Mouse (Mus musculus) erythroblast, embryonic 14.5 days (primary cell): Measurements from ENCODE around the gene Scand1. TPM values are rescaled to one million over a fixed set of nuclear protein-coding genes. Genes with fewer than 3 reads are reported as not detected.

ENCODE experiments used
- H3K27me3 ChIP-seq: 2 replicates; pipeline ENCODE4 v1.6.1; 2012; ENCODE audit warnings: inconsistent platforms; ENCODE audit not compliant: control insufficient read depth
- H3K36me3 ChIP-seq: 2 replicates; pipeline ENCODE4 v1.6.1; 2012; ENCODE audit warnings: mild to moderate bottlenecking, inconsistent platforms; ENCODE audit not compliant: control insufficient read depth
- H3K4me1 ChIP-seq: 2 replicates; pipeline ENCODE4 v1.6.1; 2012; ENCODE audit warnings: inconsistent platforms; ENCODE audit not compliant: control insufficient read depth
- H3K4me3 ChIP-seq: replicated peaks from 2 replicates; pipeline ENCODE3; 2012; ENCODE audit warnings: moderate library complexity, mild to moderate bottlenecking, inconsistent platforms
- H3K9me3 ChIP-seq: 2 replicates; pipeline ENCODE4 v1.6.1; 2012; ENCODE audit warnings: low read length, inconsistent platforms, mixed read lengths; ENCODE audit not compliant: control insufficient read depth
- GATA1 ChIP-seq: IDR thresholded peaks from 2 replicates; pipeline ENCODE4 v1.6.1; 2012; ENCODE audit warnings: low read length, inconsistent platforms, mixed read lengths
- TAL1 ChIP-seq: IDR thresholded peaks from 3 replicates; pipeline ENCODE4 v1.6.1; 2012; ENCODE audit warnings: low read length, inconsistent platforms, mixed read lengths
- polyA plus RNA-seq: library from polyadenylated mRNA; stranded (reverse); fragments of >175 nt; gene quantifications from 2 replicates; pipeline ENCODE4 v1.2.3, GENCODE M21; 2012

The Scand1 gene
- polyA plus RNA-seq, 1 experiment: 101 TPM

- peak overlapping the region; percentile 88 for H3K4me3 ChIP-seq
- peaks cover 25% of the 10 kb centered on the region for H3K4me1 ChIP-seq
- peaks cover 4% of the 10 kb centered on the region; the same call in 1 of the 2 replicates for H3K9me3 ChIP-seq
- H3K27me3 ChIP-seq: no peaks in the 10 kb centered on the region
- TF ChIP-seq GATA1 (0 out of 2 replicates have a peak, but pooled peaks have one; percentile 35), TAL1 (no peak)
- peaks cover 17% of the 10 kb centered on the region for H3K36me3 ChIP-seq
These were observed 1.1 kb downstream of the Scand1 start for GRCm38 (mm10) chr2:156311441-156311840.

DNA sequence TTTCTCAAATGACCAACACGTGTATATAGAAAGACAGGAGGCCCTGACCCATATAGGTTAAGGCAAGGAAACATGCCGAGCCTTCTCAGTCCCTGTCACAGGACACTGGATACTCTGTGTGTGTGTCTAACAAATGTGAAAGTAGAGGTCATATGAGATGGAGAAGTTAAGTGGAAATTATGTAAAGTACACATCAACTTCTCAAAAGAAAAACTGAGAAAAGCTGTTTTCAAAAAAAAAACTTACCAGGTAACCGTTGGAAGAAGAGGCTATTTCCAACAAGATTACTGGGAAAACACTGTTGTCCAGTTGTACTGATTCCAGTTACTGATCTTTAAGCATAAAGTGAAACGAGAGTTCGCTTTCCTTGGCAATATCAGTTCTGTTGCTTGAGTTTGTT is 1.6 kb downstream of the Scand1 start:
- Histone ChIP-seq H3K9me3 (peaks cover 4% of the 10 kb centered on the region; the same call in 1 of the 2 replicates), H3K36me3 (peaks cover 19% of the 10 kb centered on the region), H3K4me1 (peaks cover 25% of the 10 kb centered on the region), H3K27me3 (no peaks in the 10 kb centered on the region), H3K4me3 (no peak overlapping the region)
- no peak for TF ChIP-seq GATA1
- no peak for TF ChIP-seq TAL1

- TF ChIP-seq GATA1: no peak
- TF ChIP-seq TAL1: no peak
- H3K27me3 ChIP-seq: no peaks in the 10 kb centered on the region
- peaks cover 25% of the 10 kb centered on the region for H3K4me1 ChIP-seq
- peaks cover 24% of the 10 kb centered on the region for H3K36me3 ChIP-seq
- H3K4me3 ChIP-seq: no peak overlapping the region
- H3K9me3 ChIP-seq: peaks cover 4% of the 10 kb centered on the region; the same call in 1 of the 2 replicates
These were observed 2.0 kb downstream of the Scand1 start for GRCm38 (mm10) chr2:156310455-156310854.

- H3K4me1 ChIP-seq: peaks cover 25% of the 10 kb centered on the region
- no peak for TF ChIP-seq GATA1
- no peak for TF ChIP-seq TAL1
- H3K36me3 ChIP-seq: peaks cover 28% of the 10 kb centered on the region
These were observed 2.6 kb downstream of the Scand1 start for GRCm38 (mm10) chr2:156309948-156310347.

DNA sequence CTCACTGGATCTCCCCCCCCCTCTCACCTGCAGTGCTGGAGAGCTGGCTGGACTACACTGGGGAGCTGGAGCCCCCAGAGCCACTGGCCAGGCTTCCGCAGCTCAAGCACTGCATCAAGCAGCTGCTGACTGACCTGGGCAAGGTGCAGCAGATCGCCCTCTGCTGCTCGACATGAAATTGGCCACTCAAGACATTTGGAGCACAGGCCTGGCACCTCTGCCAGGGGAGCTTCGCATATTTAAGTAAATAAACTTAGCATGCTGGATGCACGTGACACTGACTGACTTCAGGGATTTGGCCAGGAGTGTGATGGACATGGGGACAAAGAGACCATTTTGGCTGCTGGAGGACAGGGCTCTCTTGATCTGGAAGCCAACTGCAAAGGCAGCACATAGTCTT is 5.2 kb downstream of the Scand1 start:
- H3K4me1 ChIP-seq: peaks cover 20% of the 10 kb centered on the region
- H3K27me3 ChIP-seq: no peaks in the 10 kb centered on the region
- H3K36me3 ChIP-seq: peaks cover 50% of the 10 kb centered on the region
- H3K9me3 ChIP-seq: no peaks in the 10 kb centered on the region
- TF ChIP-seq TAL1 (no peak), GATA1 (no peak)
- no peak overlapping the region for H3K4me3 ChIP-seq

More at GRCm38 (mm10) chr2:156309948-156310347, 2.6 kb downstream of the Scand1 start:
- Histone ChIP-seq H3K9me3 (peaks cover 4% of the 10 kb centered on the region; the same call in 1 of the 2 replicates), H3K4me3 (no peak overlapping the region), H3K27me3 (no peaks in the 10 kb centered on the region)

DNA sequence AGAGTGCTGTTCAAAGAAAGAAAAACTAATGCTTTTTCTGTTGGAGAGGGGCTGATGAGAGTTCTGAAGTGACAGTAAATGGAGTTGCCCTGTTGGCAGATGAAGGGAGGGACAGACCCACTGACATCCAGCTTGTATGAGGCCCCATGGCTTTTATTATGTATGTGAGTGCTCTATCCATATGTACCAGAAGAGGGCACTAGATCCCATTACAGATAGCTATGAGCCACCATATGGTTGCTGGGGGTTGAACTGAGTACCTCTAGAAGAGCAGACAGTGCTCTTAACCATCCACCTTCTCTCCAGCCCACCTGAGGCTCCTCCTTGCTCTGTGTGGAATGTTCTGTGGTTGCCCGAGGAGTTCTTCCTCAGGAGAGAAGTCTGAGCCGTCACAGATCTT is 6.7 kb downstream of the Scand1 start:
- H3K27me3 ChIP-seq: no peaks in the 10 kb centered on the region
- peaks cover 13% of the 10 kb centered on the region for H3K4me1 ChIP-seq
- TF ChIP-seq GATA1: no peak
- no peak for TF ChIP-seq TAL1
- no peak overlapping the region for H3K4me3 ChIP-seq
- H3K9me3 ChIP-seq: no peaks in the 10 kb centered on the region
- peaks cover 56% of the 10 kb centered on the region for H3K36me3 ChIP-seq

GRCm38 (mm10) chr2:156304351-156304750 is 8.2 kb downstream of the Scand1 start:
- no peaks in the 10 kb centered on the region for H3K9me3 ChIP-seq
- H3K27me3 ChIP-seq: no peaks in the 10 kb centered on the region
- H3K36me3 ChIP-seq: peaks cover 65% of the 10 kb centered on the region
- TF ChIP-seq TAL1: no peak
- no peak for TF ChIP-seq GATA1
- no peak overlapping the region for H3K4me3 ChIP-seq
- H3K4me1 ChIP-seq: peaks cover 13% of the 10 kb centered on the region

DNA sequence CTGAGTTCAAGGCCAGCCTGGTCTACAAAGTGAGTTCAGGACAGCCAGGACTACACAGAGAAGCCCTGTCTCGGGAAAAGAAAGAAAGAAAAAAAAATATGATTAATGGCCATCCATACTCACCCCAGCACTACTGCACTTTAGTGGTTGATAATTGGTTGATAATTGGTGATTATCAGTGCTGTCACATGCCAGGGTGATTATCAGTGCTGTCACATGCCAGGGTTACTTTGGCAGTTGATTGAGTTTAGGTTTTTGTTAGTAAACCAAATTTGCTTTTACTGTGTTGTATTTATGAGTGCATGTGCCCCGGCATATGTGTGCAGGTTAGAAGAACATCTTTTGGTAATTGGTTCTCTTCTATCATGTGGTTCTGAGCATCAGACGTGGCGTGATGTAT is 10.4 kb downstream of the Scand1 start:
- Histone ChIP-seq H3K36me3 (peaks cover 75% of the 10 kb centered on the region), H3K27me3 (no peaks in the 10 kb centered on the region), H3K4me1 (peaks cover 13% of the 10 kb centered on the region), H3K9me3 (no peaks in the 10 kb centered on the region), H3K4me3 (no peak overlapping the region)
- no peak for TF ChIP-seq TAL1
- TF ChIP-seq GATA1: no peak

GRCm38 (mm10) chr2:156298458-156298857 is 14.0 kb downstream of the Scand1 start:
- TF ChIP-seq GATA1 (no peak), TAL1 (no peak)
- H3K4me1 ChIP-seq: peaks cover 13% of the 10 kb centered on the region
- peaks cover 77% of the 10 kb centered on the region for H3K36me3 ChIP-seq
- H3K27me3 ChIP-seq: no peaks in the 10 kb centered on the region
- no peaks in the 10 kb centered on the region for H3K9me3 ChIP-seq
- H3K4me3 ChIP-seq: no peak overlapping the region

- TF ChIP-seq TAL1 (no peak), GATA1 (no peak)
- H3K9me3 ChIP-seq: no peaks in the 10 kb centered on the region
- no peaks in the 10 kb centered on the region for H3K27me3 ChIP-seq
- H3K4me1 ChIP-seq: peaks cover 9% of the 10 kb centered on the region
- no peak overlapping the region for H3K4me3 ChIP-seq
- H3K36me3 ChIP-seq: peaks cover 79% of the 10 kb centered on the region
These were observed 14.9 kb downstream of the Scand1 start for GRCm38 (mm10) chr2:156297653-156298052.
